Mouse (Mus musculus) CD8-positive naive resting alpha-beta T cell, adult 2 months (primary cell): Measurements from ENCODE around the gene Nexn.

Source experiments
- DNase-seq, 2 experiments: peaks; one replicate each; pipeline ENCODE4 v3.0.0; 2022; ENCODE audit warnings: low read depth in 2 of 2, low spot score in 2 of 2

The Nexn gene

DNA sequence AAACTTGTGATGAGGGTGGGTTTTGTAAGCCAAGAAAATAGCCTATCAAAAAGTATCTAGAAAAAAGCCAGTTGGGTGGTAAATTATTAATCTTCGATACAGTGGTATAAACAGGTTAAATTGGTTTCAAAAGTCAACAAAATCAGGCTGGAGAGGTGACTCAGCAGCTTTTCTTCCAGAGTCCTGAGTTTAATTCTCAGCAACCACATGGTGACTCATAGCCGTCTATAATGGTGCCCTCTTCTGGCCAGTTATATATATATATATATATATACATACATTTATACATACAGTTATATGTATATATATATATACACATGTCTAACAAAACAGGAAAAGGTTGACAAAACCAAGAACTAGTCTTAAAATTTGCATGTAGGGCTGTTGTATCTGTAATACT, 27.3 kb downstream of the Nexn start:
- DNase-seq, result no peak

DNA sequence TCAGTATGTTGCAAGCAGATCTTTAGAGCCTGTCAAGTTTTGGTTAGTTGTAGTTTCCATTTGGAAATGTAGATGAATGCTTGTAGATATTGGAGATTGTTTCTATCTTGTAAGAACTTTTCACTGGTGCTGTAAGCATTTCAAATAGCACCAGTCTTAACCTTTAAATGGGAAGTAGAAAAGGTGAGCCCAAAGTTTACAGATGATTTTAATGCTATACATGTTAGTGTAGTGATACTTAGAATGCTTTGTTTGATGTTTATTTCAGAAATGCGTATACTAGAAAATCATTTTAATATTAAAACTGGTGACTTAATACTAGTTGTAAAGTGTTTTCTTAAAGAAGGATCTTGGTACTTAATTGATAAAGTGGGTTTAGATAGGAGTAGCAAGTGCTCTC, 30.3 kb downstream of the Nexn start:
- DNase-seq, result no peak

DNA sequence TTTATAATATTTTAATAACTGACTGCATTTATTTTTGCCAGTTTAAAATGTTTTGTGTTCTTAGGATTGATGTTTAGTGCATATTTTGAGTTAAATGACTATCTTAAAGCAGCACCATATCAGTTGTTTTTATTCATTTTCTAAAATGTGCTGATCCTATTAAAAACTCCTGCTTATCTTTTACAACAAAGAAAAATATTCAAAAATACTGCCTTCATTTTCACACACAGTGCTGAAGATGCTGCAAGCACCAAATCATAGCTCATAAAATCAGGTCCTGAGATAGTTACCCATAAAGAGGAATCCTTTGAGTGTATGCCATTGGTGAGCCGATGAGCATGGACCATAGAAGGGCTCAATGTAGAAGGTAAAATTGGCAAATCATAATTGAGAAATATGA, 30.9 kb downstream of the Nexn start:
- no peak for DNase-seq

DNA sequence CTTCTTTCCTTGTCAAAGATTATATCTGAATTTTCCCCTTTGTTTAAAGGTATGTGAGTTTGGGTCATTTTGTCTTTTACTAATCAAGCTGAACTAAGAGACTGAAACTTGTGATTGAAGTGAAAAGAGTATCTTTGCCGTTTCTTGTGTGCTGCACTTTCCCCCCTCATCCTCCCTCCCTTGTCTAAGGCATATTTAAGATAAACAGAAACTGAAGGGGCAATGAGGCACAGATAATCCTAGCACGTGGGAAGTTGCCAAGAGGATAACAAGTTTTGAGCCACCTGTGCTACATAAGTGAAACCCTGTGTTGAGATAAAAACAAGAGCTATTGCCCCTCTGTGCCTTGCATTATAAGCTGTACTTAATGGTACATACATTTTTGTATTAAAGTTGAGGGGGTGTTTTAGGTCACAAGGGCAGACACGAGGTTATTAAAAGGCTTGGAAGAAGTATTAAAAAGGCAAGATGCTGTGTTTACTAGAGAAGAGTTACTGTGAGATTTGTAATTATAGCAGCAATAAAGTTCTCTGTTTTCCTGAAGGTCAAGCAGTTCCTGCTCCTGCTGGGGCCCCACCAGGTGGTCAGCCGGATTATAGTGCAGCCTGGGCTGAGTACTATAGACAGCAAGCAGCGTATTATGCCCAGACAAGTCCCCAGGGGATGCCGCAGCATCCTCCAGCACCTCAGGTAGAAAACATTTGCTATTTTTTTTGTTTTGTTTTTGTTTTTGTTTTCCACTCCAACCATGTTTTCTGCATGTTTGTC, 34.6 kb downstream of the Nexn start:
- DNase-seq, result no peak

DNA sequence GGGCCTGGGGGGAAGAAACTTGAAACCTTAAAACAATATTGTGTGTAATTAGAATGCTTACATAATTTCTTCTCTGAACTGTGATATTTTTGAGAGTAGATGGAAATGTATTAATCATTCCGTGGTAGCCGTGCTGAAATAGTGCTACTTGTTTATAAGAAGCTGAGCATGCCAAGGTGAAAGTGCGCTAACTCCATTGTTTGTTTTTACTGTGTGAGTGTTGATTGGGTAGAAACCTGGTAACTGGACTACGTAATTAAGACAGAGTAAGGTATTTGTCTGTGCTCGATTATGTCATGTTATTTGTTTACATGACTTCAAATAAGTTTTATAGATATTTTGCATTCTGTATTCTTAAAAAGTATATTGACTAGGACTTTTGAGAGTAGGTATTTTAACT, 36.9 kb downstream of the Nexn start:
- DNase-seq, result no peak

DNA sequence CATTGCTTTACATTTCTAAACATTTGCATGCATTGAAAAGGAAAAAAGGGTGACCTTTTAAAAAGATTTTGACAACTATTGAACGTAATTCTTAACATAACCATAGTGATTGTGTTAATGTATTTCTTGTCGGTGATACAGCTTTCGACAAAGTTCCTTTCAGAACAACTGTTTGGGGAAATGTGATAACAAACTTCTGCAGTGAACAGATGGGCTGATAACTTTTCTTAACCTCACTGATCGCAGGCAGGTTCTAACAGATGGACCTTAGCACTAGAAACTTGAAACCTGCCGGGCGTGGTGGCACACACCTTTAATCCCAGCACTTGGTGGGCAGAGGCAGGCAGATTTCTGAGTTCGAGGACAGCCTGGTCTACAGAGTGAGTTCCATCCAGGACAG, 37.3 kb downstream of the Nexn start:
- DNase-seq, result no peak

DNA sequence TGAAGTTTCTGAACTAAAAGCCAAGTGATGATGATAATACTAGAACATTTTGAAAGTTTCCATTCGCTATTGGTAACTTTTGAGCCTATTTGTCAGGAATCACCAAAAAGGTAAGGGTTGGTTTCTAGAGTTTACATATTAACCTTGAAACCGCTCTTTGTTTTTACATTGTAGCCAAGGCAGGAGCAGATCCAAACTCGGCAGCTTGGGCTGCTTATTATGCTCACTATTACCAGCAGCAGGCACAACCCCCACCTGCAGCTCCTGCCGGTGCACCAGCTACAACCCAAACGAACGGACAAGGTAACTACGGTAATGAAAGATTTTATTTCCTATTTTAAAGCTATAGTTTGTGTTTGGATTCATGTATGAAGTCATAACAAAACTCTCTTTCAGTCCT, 40.2 kb downstream of the Nexn start:
- DNase-seq, result no peak

DNA sequence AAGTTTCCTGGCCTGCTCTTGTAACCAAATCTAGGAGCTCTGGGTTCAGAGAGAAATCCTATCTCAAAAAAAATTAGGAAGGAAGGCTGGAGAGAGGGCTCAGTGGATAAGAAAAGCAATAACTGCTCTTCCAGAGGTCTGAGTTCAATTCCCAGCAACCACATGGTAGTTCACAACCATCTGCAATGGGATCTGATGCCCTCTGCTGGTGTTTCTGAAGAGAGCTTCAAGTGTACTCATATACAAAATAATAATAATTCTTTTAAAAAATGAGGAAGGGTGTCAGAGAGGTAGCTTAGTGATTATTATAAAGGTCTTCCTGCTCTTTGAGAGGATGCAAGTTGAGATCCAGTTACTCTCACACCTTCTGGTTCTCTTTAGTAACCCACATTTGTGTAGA, 41.2 kb downstream of the Nexn start:
- no peak for DNase-seq

DNA sequence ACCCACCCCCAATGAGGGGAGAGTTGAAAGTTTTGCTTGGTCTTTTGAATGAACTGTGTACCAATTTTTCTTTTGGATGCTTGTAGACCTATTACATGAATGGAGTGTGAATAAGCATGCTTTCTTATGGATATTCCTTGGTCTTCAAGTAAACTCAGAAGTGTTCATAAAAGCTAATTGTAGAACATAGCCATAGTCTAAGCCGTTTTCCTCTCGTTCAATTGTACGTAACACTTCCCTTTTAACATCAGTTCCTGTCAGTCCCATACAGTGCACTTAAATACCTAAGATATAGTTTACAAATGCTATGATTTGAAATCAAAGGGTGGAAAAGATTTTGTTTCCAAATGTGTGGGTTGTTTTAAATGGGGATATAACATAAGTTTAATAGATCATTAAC, 52.7 kb downstream of the Nexn start:
- no peak for DNase-seq

DNA sequence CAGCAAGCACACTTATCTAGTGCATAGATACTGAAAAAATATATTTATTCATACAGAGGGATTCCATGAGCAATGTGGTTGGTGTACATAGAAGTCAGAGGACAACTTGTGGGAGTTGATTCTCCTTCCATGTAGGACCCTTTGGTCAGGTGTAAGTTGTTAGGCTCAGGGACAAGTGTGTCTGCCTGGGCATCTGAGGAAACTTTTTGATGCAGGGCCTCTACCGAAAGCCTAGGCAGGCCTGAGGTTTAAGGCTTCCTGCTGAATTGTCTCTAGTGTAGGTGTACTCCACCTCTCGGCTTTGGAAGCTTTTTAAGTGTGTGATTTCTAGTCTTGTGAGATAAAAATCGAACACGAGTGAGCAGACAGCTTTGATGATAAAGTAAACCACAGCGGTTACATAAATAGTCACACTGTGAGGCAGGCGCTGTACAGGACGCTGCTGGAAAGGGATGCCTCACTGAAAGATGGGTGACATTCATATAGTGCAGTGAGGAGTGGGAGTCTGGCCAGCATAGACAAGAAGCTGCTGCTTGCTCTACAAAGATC, 54.3 kb downstream of the Nexn start:
- DNase-seq, result peak; percentile 41 to 53

DNA sequence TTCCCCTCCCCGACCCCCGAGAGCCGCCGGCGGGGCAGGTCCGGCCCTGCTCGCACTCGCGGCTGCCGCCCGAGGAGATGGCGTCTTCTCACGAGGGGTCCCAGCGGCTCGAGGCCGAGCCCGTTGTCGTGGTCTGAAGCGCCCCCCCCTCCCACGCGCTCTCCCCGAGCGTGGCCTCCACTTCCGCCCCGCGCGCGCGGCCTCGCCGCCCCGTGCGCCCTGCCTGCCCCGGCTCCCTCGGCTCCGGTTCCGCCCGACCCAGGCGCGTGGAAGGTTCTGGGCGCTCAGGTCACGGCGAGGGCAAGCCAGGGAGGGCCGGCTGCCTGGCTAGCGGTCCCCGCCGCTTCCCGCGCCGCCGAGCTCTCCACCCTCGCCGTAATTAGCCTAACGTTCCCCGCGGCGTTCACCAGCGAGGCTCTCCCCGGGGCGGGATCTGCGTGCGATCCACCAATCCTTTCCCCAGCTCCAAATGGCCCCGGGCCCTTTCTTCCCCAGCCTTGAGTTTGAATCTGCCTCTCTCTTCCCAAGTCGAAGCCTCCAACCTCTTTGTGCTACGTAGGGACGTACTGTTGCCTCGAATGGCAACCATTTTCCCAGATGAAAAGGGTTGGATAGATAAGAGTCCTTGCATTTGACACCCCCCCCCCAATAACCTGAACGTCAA, 55.3 kb downstream of the Nexn start:
- peak; percentile 59 to 60 for DNase-seq

DNA sequence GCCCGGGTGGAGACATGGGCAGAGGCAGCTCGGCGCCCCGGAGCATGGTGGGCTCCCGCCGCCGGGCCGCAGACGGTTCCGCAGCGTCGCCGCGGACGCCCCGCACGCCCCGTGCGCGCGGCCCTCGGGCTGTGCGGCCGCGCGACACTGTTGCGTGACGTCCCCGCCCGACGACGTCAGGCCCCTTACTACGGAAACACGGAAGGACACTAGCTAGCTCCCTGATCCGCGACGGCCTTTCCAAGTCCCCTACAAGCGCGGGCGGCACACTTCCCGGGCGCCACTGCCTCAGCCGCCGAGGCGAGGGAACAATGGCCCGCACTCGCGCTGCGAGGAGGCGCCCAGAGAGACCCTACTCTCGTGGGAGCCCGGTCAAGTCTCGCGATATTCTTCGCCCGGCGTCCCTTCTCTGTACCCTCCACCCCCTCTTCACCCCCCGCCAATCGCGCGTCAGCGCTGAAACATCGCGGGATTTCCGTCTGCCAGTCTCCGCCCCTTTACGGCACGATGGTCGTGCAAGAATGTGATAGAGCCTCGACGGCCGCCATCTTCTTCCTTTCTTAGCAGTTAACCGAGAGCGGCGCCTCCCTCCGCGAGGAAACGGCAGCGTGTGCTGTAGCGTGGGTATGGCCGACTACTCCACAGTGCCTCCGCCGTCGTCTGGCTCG, 56.0 kb downstream of the Nexn start, which contains the start of the genes Dnajb4 and Fubp1:
Dnajb4 (minus strand) TSS at position 336 of the 668 bp plus-strand sequence.
Fubp1 (plus strand) TSS at position 456 of the 668 bp plus-strand sequence.
- DNase-seq, result peak; percentile 100

DNA sequence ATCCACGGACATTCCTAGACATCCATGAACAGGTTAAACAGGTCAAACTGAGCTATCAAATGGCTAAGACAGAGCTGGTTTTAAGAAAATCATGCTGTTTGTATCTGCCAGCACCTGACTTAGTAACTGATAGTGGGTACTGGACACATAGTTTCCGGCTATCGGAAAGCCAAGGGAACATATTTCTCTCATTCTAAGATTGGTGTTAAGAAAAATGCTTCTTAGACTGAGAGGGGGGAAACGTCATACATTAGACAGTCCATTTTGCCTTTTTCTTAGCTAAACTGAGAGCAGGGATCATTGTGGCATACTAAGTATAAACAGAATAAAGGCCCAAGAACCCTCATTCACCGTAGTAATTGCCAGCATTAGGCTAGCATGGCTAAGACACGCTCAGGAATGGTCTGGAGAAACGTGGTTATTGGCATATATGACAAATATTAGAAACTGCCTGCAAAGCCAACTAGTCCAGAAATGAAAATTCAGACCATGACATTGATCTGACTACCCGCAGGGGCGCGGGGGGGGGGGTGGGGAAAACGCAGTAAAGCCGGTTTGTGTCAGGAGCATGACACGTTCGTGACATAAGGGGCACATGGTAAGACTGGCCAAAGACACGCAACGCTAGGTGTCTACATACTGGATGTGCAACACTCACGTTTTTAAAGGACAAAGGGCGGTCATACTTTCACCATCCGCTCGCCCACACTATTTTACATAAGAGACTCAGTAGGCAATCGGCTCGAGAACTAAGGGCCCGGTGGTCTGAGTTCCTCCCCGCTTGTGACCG, 56.8 kb downstream of the Nexn start:
- DNase-seq, result no peak

DNA sequence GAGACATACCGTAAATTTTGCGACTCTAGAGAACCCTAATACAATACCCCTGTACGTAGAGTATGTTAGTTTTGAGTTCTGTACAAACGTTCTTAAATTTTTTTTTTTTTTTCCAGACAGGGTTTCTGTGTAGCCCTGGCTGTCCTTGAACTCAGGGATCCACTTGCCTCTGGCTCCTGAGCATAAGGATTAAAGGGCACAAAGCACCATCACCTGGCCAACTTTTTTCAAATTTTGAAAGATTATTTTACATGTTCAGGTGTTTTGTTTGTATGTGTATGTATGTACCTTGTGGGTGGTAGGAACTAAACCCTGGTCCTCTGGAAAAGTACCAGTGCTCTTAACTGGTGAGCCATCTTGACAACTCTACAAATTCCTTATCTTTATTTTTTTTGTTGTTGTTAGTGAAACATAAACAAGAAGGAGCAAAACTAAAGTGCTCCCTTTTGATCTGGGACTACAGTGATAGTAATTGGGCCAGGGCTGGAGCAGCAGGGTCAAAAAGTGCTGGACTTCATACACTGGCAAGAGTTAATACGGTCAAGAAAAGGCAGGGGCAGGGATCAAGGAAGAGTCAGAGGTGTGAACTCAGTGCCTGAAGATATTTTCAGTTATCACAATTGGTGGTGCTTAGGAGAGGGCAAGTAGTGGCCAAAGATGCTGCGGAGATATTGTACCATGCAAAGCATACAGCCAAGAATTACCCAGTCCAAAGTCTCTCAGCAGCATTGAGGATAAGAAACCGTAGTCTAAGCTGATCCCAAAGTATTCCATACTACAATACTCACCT, 57.9 kb downstream of the Nexn start:
- DNase-seq, result no peak

DNA sequence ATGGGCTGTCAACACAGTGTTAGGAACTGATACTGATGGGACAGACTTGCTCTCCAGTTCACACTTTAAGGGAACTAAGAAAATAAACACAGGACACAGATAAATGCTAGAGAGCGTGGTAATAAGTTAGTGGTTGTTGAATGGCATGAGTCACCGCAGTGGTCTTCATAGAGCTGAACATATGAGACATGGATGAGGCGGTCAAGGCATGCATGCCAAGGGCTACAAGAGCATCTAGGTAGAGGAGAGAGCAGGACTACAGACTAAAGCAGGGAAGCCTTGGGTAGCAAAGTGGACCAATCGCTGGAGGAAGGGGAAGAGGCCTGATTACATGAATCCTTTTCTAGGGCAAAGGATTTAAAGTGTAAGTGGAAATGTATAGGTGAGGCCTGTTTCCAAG, 59.0 kb downstream of the Nexn start:
- no peak for DNase-seq

DNA sequence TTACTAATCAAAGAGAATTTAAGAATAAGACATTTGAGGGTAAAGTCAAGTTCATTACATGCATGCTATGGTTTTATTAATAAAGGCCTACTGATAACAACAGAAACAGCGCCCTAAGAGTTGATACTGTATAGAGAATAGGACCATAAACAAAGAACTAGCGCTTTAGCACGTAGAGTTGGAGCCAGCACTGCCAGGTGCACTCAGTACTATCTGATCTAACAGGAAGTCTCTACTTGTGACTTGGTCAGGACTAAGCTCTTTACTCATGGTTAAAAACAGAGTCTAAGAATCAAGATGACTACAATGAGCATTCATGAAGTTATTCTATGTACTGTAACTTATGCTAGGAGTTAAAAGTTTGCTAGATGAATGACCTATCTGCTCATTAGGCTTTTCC, 61.6 kb downstream of the Nexn start:
- DNase-seq, result no peak

DNA sequence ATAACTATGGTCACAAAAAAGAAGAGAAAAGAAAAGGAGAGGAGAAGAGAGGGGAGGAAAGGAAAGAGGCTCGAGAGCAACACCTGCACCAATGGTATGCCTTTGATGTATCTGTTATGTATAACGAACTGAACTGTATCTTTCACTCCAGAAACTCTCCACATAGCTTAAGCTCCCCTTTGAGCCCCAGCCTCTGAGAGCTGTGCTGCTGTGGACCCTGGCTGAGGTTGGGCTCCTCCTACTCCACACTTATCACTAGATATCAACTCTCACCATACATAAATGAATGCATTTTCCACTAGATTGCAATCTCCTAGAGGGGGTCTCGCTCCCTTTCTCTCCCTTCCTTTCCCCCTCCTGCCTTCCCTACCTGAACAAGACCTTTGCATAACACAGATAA, 62.2 kb downstream of the Nexn start:
- no peak for DNase-seq

DNA sequence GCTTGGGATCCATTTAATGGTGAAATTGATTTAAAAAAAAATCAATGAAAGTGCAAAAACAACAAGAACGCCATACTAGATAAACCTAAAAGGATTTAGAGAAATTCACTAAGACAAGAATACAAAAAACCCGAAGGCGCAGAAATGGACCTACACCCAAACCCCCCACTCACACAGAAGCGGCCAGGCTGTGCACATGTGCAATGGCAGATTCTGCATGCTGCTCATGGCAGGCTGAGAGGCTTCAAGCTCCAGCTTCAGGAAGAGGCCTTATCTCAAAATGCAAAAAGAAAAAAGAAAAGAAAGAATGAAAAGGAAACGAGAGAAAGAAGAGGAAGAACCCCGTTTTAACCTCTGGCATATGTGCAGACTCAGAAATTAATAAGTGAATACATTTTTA, 62.7 kb downstream of the Nexn start:
- no peak for DNase-seq

DNA sequence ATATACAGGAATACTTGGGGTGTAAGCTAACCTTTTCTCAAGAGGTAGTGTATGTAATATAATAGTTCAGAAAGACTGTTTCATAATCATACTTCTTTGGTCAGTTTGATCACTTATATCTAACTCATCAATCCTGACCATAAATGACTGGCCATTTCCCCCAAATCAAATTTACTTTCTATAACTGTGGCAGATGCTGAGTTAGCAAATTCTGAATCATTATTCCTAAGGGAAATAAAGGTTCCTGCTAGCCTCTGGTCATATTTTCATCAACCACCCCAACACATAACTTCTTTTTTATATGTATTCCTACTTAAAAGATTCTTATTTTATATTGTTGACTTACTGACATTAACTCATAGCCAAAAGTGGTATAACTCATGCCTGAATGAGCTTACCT, 63.2 kb downstream of the Nexn start:
- no peak for DNase-seq

DNA sequence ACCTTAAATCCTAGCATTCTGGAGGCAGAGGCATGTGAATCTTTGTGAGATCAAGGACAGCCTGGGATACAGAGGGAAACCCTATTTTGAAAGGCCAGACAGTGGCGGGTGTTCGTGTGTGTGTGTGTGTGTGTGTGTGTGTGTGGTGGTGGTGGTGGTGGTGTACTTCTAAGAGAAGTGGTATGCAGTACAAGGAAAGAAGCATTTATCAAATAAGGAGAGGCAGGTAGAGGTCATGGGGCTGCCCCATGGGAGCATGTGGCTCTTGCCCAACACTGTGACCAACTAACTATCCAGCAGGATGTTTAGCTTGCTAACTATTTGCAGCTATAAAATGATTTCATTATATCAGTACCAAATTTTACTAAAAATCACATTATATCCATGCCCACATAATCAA, 64.5 kb downstream of the Nexn start:
- no peak for DNase-seq
